Mouse (Mus musculus) lung, adult 18-20 months (tissue): ENCODE results near the gene Rnf43.
A peak's percentile ranks its signal among the peaks of the same experiment; 100 is the strongest.

Source experiments
- DNase-seq, 2 experiments: peaks; one replicate each; pipeline ENCODE4 v3.0.0; 2022; ENCODE audit warnings: mixed read lengths in 2 of 2

Gene Rnf43

DNA sequence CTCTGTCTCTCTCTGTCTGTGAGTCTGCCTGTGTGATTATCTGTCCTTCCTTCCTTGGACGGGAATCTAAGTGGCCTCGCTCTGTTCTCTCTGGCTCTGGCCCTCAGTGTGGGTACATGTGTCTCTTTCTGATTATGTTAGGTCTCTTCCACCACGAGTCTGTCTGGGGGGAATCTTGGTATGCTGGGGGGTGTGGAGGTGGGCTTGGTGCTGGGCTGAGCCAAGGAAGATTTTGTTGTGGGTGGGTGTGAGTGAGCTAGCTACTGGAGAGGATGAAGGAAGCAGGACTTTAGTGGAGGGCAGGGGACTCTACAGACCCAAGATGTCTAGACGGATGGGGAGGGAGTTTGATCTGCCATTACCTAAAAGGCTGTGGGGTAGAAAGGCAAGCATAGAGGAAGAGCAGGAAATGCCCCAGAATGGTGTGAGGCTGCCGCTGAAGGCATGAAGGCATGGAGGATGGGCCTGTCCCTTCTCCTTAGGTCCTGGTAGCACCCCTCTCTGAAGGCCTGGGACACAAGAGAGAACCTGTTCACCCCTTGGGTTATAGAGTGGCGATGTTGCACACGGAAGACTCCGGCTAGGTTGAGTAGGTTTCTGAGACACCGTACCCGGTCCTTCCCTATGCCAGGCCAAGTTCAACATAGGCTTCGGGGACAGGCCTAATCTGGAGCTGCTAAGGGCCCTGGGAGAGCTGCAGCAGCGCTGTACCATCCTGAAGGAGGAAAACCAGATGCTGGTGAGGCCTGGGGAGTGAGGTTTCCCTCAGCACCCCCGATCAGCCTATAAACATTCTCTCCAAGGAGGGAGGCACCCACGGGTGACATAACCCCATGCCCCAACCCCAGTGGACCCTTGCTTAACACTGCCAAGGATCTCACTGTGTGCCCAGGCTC lies 99.5 kb downstream of the Rnf43 start:
- DNase-seq, result no peak

DNA sequence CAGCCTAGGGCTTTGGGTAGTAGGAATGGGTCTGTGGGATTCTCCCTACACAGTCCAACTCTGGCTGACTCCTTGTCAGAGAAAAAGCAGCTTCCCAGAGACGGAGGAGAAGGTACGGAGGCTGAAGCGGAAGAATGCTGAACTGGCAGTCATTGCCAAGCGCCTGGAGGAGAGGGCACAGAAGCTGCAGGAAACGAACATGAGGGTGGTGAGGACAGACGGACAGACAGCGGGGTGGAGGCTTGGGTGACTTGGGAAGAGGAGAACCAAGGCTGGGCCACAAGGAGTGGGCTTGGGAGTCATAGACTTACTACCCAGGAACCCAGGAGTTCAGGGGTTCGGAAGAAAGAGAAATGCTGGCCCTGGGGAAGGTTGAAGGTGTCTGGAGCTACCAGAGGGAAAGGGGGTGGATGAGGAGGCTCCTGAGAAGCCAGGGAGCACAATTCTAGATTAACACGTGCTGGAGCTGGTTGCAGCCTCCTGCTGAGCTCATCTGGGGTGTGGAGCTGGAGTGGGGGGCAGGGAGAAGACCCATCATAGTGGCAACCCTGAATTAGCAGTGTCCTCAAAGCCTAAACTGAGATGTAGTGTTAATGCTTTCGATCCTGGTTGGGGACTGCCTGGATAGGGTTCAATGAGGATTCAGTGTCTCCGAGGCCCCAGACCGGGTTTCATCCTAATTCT lies 100.3 kb downstream of the Rnf43 start:
- DNase-seq, result no peak

DNA sequence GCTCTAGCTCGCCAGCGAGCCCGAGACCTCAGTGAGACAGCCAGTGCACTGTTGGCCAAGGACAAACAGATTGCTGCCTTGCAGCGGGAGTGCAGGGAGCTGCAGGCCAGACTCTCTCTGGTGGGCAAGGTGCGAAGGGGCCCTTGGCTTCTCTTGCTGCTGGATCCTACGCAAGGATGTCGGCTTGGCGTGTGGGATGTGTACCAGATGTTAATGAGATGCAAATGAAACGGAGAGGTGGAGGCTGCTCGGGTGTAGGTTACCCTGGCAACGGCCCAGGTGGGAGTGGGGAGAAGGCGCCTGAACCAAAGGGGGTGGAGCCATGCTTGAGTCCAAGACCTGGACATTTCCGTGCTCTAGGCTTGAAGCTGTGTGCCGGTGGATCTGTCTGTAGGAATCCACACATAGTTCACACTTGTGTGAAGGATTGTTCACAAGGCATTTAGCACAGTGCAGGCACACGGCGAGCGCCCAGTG lies 101.0 kb downstream of the Rnf43 start:
- peak; percentile 49 to 62 for DNase-seq

DNA sequence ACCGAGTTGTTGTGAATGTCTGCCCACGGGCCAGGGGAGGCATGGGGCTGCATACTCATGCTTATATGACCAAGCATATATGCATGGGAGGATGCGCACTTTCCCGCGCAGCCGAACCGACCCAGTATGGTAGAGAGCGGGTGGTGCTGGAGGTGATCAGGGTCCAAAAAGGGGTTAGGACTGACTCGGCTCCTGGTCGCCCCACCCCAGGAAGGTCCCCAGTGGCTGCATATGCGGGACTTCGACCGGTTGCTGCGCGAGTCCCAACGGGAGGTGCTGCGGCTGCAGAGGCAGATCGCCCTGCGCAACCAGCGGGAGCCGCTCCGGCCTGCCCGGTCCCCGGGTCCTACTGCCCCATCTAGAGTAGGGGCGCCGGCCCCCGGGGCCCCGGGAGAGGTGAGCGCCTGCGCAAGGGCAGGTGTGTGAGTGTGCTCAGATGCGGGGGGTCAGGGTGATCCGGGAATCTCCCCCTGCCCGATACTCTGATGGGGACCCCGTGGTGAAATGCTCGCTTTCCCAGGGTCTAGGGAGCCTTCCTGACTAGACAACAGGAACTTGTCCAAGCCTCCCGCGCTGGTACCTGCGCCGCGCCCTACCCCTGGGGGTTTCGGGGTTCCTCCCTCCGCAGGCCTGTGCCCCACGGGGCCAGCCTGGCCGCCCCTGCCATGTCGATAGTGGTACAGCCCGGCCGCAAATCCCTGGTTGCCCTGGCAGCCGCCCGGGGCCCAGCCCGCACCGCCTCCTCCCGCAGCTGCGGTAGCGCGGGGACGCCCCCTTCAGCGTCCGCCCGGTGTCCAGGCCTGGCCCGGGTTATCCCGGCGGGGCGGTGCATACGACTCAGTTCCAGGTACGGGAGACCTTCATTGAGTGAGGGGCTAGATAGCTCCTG lies 101.7 kb downstream of the Rnf43 start:
- DNase-seq, result peak; percentile 20 to 50

DNA sequence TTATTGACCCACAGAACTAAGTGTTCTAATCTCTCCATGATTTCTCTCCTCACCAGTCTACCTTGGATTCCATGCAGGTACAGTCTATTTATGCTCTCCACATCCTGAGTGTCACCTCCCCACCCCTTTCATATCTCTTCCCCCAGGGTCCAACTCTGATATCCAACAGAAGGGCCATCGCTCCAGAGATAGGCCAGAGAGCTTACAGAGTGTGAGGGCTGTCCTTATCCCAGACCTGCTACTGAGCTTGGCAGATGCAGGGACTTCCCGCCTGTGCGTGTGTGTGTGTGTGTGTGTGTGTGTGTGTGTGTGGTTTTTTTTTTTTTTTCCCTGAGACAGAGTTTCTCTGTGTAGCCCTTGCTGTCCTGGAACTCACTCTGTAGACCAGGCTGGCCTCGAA lies 106.2 kb downstream of the Rnf43 start:
- no peak for DNase-seq

DNA sequence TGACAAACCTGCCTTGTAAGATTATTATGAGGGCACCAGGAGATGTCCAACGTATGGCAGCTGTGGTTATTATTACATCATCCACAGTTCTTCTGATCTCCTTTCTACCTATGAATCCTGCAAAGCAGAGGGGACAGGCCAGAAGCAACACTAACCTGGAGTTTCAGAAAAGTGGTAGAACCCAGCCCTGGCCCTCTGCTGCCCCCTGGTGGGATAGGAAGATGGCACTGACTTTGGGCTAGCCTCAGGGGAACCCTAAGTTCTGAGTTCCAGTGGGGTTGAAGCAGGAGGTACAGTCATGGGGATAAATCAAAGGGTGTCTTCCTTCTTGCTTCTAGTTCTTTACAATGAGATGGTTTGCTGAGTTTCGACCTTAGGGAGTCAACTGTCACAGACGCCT lies 108.5 kb downstream of the Rnf43 start:
- DNase-seq, result peak; percentile 62 to 68

DNA sequence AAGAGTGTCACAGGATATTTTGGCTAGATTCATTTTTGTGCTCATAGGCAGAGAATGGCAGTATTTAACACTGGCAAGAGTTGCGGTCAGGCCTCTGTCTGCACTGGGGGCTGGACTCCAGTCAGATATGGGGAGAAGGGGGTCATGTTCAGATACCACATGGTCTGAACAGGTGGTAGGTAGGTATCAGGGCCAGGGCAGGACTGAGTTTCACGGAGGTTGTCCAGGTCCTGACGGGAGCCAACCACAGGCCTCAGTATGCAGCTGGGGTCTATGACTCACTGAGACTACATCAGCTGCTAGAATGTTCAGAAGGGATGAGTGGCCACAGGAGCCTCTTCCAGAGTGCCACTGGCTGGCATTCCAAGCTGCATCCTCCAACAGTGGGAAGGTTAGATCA lies 109.8 kb downstream of the Rnf43 start:
- no peak for DNase-seq

DNA sequence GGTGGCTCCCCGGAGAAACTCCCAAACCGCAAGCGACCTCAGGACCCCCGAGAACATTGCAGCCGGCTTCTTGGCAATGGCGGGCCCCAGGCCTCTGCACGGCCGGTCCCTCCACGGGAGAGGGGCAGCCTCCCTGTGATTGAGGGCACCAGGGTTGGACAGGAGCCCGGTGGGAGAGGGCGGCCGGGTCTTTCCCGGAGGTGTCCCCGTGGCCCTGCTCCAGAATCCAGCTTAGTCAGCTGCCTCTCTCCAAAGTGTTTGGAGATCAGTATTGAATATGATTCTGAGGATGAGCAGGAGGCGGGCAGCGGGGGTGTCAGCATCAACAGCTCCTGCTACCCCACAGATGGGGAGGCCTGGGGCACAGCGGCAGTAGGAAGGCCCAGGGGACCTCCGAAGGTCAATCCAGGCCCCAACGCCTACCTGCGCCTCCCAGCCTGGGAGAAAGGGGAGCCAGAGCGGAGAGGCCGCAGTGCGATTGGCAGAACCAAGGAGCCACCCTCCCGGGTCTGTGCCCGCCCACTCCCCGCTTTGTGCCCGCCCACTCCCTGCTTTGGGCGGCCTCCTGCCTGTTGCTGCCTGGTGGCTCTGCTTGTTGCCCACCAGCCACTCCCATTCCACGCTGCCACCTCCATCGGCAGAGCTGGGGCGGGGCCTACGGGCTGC lies 115.7 kb downstream of the Rnf43 start:
- peak; percentile 88 to 93 for DNase-seq

DNA sequence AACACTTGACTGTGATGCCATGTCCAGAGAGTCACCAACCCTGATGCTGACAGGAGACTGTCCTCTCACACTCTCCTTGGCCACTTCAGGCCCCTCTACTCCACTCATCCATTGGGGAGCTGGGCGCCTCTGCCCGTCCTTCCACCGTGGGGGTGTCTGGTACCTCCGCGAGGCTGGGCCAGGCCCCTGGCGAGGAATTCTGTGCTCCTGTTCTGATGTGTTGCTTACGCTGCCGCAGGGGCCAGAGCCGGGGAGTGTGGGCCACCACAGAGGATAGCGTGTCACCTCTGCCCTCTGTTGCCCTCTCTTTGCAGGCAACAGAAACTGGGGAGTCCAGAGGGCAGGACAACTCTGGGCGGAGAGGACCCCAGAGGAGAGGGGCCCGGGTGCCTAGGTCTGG lies 116.4 kb downstream of the Rnf43 start:
- no peak for DNase-seq

DNA sequence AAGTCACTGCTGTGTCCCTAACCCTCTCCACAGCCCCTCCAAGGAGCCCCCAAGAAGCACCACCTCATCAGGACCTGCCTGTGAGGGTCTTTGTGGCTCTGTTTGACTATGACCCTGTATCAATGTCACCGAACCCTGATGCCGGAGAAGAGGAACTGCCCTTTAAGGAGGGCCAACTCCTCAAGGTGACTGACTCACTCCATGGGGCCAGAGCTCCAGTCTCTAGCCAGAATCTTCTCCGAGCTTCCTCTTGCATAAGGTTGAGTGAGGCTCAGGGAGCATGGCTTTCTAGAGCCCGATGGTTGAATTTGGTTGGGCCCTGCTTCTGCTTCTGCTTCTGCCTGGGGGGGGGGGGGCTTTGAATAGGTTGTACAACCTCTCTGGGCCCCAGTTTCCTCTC lies 116.9 kb downstream of the Rnf43 start:
- no peak for DNase-seq

DNA sequence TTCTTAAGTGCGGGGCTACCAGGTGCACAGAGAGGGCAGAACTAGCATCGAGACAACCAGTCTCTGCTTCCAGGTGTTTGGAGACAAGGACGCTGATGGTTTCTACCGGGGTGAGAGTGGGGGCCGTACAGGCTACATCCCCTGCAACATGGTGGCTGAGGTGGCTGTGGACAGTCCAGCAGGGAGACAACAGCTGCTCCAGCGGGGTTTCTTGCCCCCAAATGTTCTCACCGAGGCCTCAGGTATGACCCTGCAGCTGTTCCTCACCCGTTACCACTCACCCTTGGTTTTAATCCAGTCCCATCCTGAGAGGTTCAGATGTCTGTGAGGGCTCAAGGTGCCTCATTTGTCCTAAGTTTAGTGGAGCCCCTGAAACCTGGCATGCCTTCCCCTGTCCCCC lies 117.6 kb downstream of the Rnf43 start:
- DNase-seq, result no peak
